Mouse (Mus musculus): ENCODE data around the gene Gpr35. TPM values are rescaled to one million over a fixed set of nuclear protein-coding genes. Genes with fewer than 3 reads are reported as not detected.

The Gpr35 gene
- total RNA-seq, 2 experiments from 2014 or later = 0.07 to 0.11 TPM

Other genes with a start within 250 kb of the Gpr35 start
- gene Gpc1, start 119.2 kb upstream of the Gpr35 start, total RNA-seq (2021) = 100 to 1,000 TPM; 223 to 227 TPM
- gene Ankmy1, start 48.0 kb upstream of the Gpr35 start, total RNA-seq (2021) = under 1 TPM in 1 of 2 experiments, not detected in 1; 0.14 TPM
- 10 to 100 TPM; 23.1 to 24.5 TPM for gene Dusp28, start 43.9 kb upstream of the Gpr35 start, total RNA-seq (2021)
- gene Rnpepl1, start 40.1 kb upstream of the Gpr35 start, total RNA-seq (2021) = 10 to 100 TPM; 60.5 to 67.5 TPM
- 1 to 10 TPM; 4.0 to 5.2 TPM for gene Capn10, start 16.5 kb upstream of the Gpr35 start, total RNA-seq (2021)
- not detected for gene Aqp12, start 55.5 kb downstream of the Gpr35 start, total RNA-seq (2021)
- 1 to 10 TPM in 1 of 2 experiments, under 1 TPM in 1; 0.96 to 2.4 TPM for gene Kif1a, start 151.1 kb downstream of the Gpr35 start, total RNA-seq (2021)
- not detected for gene Agxt, start 184.4 kb downstream of the Gpr35 start, total RNA-seq (2021)
- not detected for gene 2310007B03Rik, start 210.1 kb downstream of the Gpr35 start, total RNA-seq (2021)
- not detected for gene Crocc2, start 217.9 kb downstream of the Gpr35 start, total RNA-seq (2021)